ENCODE assay signal across 8 mouse cellular contexts in the genomic region with DNA sequence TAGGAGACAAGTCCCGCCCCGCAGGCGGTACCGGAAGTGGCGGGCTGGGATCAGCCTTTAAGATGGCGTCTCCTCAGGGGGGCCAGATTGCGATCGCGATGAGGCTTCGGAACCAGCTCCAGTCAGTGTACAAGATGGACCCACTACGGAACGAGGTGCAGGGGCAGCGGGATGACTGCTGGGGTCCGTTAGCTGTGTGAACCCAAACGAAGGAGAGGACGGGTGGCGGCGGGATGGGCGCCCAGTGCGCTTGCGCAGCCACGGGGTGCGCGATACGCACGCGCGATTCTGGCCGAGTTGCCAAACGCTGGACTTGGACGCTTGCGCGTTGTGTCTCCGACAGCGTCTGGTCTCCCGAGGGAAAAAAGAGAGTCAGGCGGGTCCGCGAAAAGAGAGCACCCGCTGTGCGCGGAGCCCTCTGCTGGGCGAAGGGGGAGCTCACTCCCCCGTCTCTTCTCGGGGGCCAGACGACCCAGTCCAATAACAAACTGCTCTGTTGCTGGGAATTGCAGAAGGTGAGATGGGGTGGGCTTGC. TPM values are rescaled to one million over a fixed set of nuclear protein-coding genes. Genes with fewer than 3 reads are reported as not detected.
A peak's percentile ranks its signal among the peaks of the same experiment; 100 is the strongest.
DNase-seq lines count a peak whose midpoint lies in the region; ATAC-seq and TF ChIP-seq lines count a peak whose summit lies in the region.

No protein-coding gene starts in this region.

- no peak for TF ChIP-seq EP300 in lung, postnatal 0 days (IDR thresholded peaks at IDR 0.05)

- H3K27ac ChIP-seq in hindbrain, embryonic 10.5 days = peak overlapping the region; percentile 98
- peak overlapping the region; percentile 65; the same call in 1 of the 2 replicates for H3K27ac ChIP-seq in lung, postnatal 0 days (ENCODE audit: low read length)

- peaks cover 33% of the 10 kb centered on the region for H3K36me3 ChIP-seq in hindbrain, embryonic 10.5 days
- no peaks in the 10 kb centered on the region for H3K36me3 ChIP-seq in lung, postnatal 0 days (ENCODE audit: insufficient read depth, low read length)

- peaks cover 26% of the 10 kb centered on the region for H3K4me1 ChIP-seq in hindbrain, embryonic 10.5 days (replicated peaks)
- H3K4me1 ChIP-seq in lung, postnatal 0 days (ENCODE audit: insufficient read depth, low read depth, low read length) = no peaks in the 10 kb centered on the region

- peak; percentile 92 for ATAC-seq in frontal cortex, adult (ENCODE audit: low TSS enrichment)
- peak; percentile 97 for ATAC-seq in lung, postnatal 0 days

- under 1% methylated on average over 46 of the region's 46 CpGs for WGBS in hindbrain, embryonic 10.5 days
- under 1% methylated on average over 46 of the region's 46 CpGs for WGBS in lung, postnatal 0 days

- H3K4me3 ChIP-seq in hindbrain, embryonic 10.5 days = peak overlapping the region; percentile 83
- H3K4me3 ChIP-seq in lung, postnatal 0 days (ENCODE audit: low read depth, low read length) = peak overlapping the region; percentile 74

- peak overlapping the region; percentile 98 for H3K4me2 ChIP-seq in lung, postnatal 0 days (replicated peaks; ENCODE audit: low read depth, low read length)

- TF ChIP-seq CTCF in lung, postnatal 0 days (IDR thresholded peaks at IDR 0.05) = peak; percentile 79

- H3K9me3 ChIP-seq in hindbrain, embryonic 10.5 days = no peaks in the 10 kb centered on the region
- no peaks in the 10 kb centered on the region for H3K9me3 ChIP-seq in lung, postnatal 0 days (ENCODE audit: low read length)

- DNase-seq in MEL-GATA-1-ER (ENCODE audit: extremely low read depth, low read depth) = peak; percentile 89
- peak; percentile 100 for DNase-seq in cerebellum, adult 8-10 months
- DNase-seq in hindbrain, embryonic 10.5 days (ENCODE audit: low spot score) = peak; percentile 99
- peak; percentile 98 for DNase-seq in layer of hippocampus, adult 9-11 months
- DNase-seq in lung, postnatal 0 days (ENCODE audit: low spot score) = peak; percentile 97
- DNase-seq in ovary, postnatal 14 days (ENCODE audit: low spot score) = peak; percentile 99
- DNase-seq in thymus, postnatal 14 days = peak; percentile 100

- peaks cover 71% of the 10 kb centered on the region for H3K27me3 ChIP-seq in hindbrain, embryonic 10.5 days (ENCODE audit: insufficient read depth, poor library complexity, severe bottlenecking)
- 0 out of 2 replicates have a peak, but pooled peaks cover under 1% of the 10 kb centered on the region for H3K27me3 ChIP-seq in lung, postnatal 0 days (replicated peaks; ENCODE audit: insufficient read depth, low read length)

- H3K9ac ChIP-seq in lung, postnatal 0 days (replicated peaks; ENCODE audit: low read depth) = peak overlapping the region; percentile 70

RNA-seq across cellular contexts. Expression of a gene that starts 0.7 kb away (rescaled TPM):
- polyA plus RNA-seq in hindbrain, embryonic 10.5 days (2016; fragmentation: Nextera tagmentation; extraction: Ambion mirVana) = 41.1 and 42.2 TPM in 2 replicates
- 24.3 and 26.0 TPM in 2 replicates for polyA plus RNA-seq in lung, postnatal 0 days (2015; fragmentation: Nextera tagmentation; extraction: Ambion mirVana)

RNA-seq across cellular contexts. Expression of a gene that starts 7.8 kb away (rescaled TPM):
- polyA plus RNA-seq in hindbrain, embryonic 10.5 days (2016; fragmentation: Nextera tagmentation; extraction: Ambion mirVana) = 0.39 and 0.55 TPM in 2 replicates
- 1.9 and 3.4 TPM in 2 replicates for polyA plus RNA-seq in lung, postnatal 0 days (2015; fragmentation: Nextera tagmentation; extraction: Ambion mirVana)

RNA-seq across cellular contexts. Expression of a gene that starts 8.3 kb away (rescaled TPM):
- polyA plus RNA-seq in hindbrain, embryonic 10.5 days (2016; fragmentation: Nextera tagmentation; extraction: Ambion mirVana) = 5.6 and 12.3 TPM in 2 replicates
- not detected in 2 replicates for polyA plus RNA-seq in lung, postnatal 0 days (2015; fragmentation: Nextera tagmentation; extraction: Ambion mirVana)

RNA-seq across cellular contexts. Expression of a gene that starts 20.7 kb away (rescaled TPM):
- 2.2 and 3.5 TPM in 2 replicates for polyA plus RNA-seq in hindbrain, embryonic 10.5 days (2016; fragmentation: Nextera tagmentation; extraction: Ambion mirVana)
- 1.9 and 2.4 TPM in 2 replicates for polyA plus RNA-seq in lung, postnatal 0 days (2015; fragmentation: Nextera tagmentation; extraction: Ambion mirVana)

RNA-seq across cellular contexts. Expression of a gene that starts 23.0 kb away (rescaled TPM):
- polyA plus RNA-seq in hindbrain, embryonic 10.5 days (2016; fragmentation: Nextera tagmentation; extraction: Ambion mirVana) = 3.0 and 3.8 TPM in 2 replicates
- polyA plus RNA-seq in lung, postnatal 0 days (2015; fragmentation: Nextera tagmentation; extraction: Ambion mirVana) = 1.2 and 1.5 TPM in 2 replicates

Comparison
In these comparisons a context has a peak if more than half of its experiments do, and no peak if none do; other contexts are left out.
1. Peak in every context shown above with its lines: DNase-seq, ATAC-seq, H3K4me3 ChIP-seq and H3K27ac ChIP-seq.